Mouse (Mus musculus) cortical plate, adult 2 months (tissue): ENCODE data around the gene Dnaic2.
A peak's percentile ranks its signal among the peaks of the same experiment; 100 is the strongest.

Experiments
- CTCF ChIP-seq: fragments of 200-500 bp; IDR thresholded peaks from 2 replicates; pipeline ENCODE4 v1.5.1; 2011; ENCODE audit warnings: mild to moderate bottlenecking, control low read depth, low read length; ENCODE audit not compliant: insufficient read depth; ENCODE audit errors: extremely low read depth
- POLR2A ChIP-seq: fragments of 200-500 bp; IDR thresholded peaks from 2 replicates; pipeline ENCODE4 v1.6.1; 2011; ENCODE audit warnings: mild to moderate bottlenecking, low read length, control low read depth; ENCODE audit not compliant: insufficient read depth; ENCODE audit errors: extremely low read depth

- TF ChIP-seq CTCF, result no peak
- peak; percentile 73 for TF ChIP-seq POLR2A
Observed at GRCm38 (mm10) chr11:114795848-114796322, 68.7 kb downstream of the Dnaic2 start, which contains the start of gene Btbd17.
